Mouse (Mus musculus) liver, adult (tissue): Measurements from ENCODE around the gene Tmc1.

Experiments
- GATA4 ChIP-seq: IDR thresholded peaks from 2 replicates; pipeline ENCODE4 v1.6.1; 2014; ENCODE audit warnings: mild to moderate bottlenecking, low read length; ENCODE audit not compliant: insufficient replicate concordance

Tmc1 gene

GRCm38 (mm10) chr19:20953874-20954273 lies at the start of gene Tmc1:
TSS of gene Tmc1 (minus strand) at chr19:20954202.
- no peak for TF ChIP-seq GATA4

- no peak for TF ChIP-seq GATA4
Measured at GRCm38 (mm10) chr19:21001552-21001951, 47.5 kb upstream of the Tmc1 start.

GRCm38 (mm10) chr19:20979244-20979643 lies 25.2 kb upstream of the Tmc1 start:
- no peak for TF ChIP-seq GATA4

- no peak for TF ChIP-seq GATA4
Measured at GRCm38 (mm10) chr19:20978148-20978547, 24.1 kb upstream of the Tmc1 start.

- no peak for TF ChIP-seq GATA4
Measured at GRCm38 (mm10) chr19:20971926-20972325, 17.9 kb upstream of the Tmc1 start.

- TF ChIP-seq GATA4 = peak; percentile 81
Measured at GRCm38 (mm10) chr19:20954815-20955214, 813 bp upstream of the Tmc1 start.

GRCm38 (mm10) chr19:20944446-20944845 lies 9.6 kb downstream of the Tmc1 start:
- no peak for TF ChIP-seq GATA4

GRCm38 (mm10) chr19:20924282-20924681 lies 29.7 kb downstream of the Tmc1 start:
- TF ChIP-seq GATA4 = no peak

- TF ChIP-seq GATA4 = no peak
Measured at GRCm38 (mm10) chr19:20923336-20924211, 30.4 kb downstream of the Tmc1 start.

- no peak for TF ChIP-seq GATA4
Measured at GRCm38 (mm10) chr19:20918241-20918640, 35.8 kb downstream of the Tmc1 start.

- no peak for TF ChIP-seq GATA4
Measured at GRCm38 (mm10) chr19:20915151-20915550, 38.9 kb downstream of the Tmc1 start.

GRCm38 (mm10) chr19:20910356-20910755 lies 43.6 kb downstream of the Tmc1 start:
- no peak for TF ChIP-seq GATA4

- no peak for TF ChIP-seq GATA4
Measured at GRCm38 (mm10) chr19:20881205-20881604, 72.8 kb downstream of the Tmc1 start.

GRCm38 (mm10) chr19:20875881-20876280 lies 78.1 kb downstream of the Tmc1 start:
- no peak for TF ChIP-seq GATA4

GRCm38 (mm10) chr19:20861779-20862178 lies 92.2 kb downstream of the Tmc1 start:
- no peak for TF ChIP-seq GATA4

GRCm38 (mm10) chr19:20860270-20860669 lies 93.7 kb downstream of the Tmc1 start:
- TF ChIP-seq GATA4 = no peak

- TF ChIP-seq GATA4 = no peak
Measured at GRCm38 (mm10) chr19:20857819-20858218, 96.2 kb downstream of the Tmc1 start.
